Mouse (Mus musculus) forebrain, embryonic 16.5 days (tissue): ENCODE measurements at regions not wholly inside any gene's neighbourhood (a gene's known extent, or its start where the extent isn't known, plus 50 kb on each side); places are given as distances from the start of the nearest gene placed in this dataset.
A peak's percentile ranks its signal among the peaks of the same experiment; 100 is the strongest.

Source experiments
- ATAC-seq: fragments of 200-750 bp; cut with Nextera tagmentation; 2 replicates; pipeline ENCODE4 v1.8.0; 2017; ENCODE audit warnings: mild to moderate bottlenecking, moderate library complexity
- H3K27ac ChIP-seq: fragments of 300-500 bp; sonication (generic); 2 replicates; pipeline ENCODE4 v1.5.1; 2014; ENCODE audit warnings: low read length, control low read depth
- H3K27me3 ChIP-seq: fragments of 300-500 bp; sonication (generic); replicated peaks from 2 replicates; pipeline ENCODE4 v1.6.1; 2014; ENCODE audit warnings: low read length; ENCODE audit not compliant: control insufficient read depth, insufficient read depth
- H3K36me3 ChIP-seq: fragments of 300-500 bp; sonication (generic); 2 replicates; pipeline ENCODE4 v1.6.1; 2014; ENCODE audit not compliant: control insufficient read depth, insufficient read depth
- H3K4me1 ChIP-seq: fragments of 300-500 bp; sonication (generic); replicated peaks from 2 replicates; pipeline ENCODE4 v1.6.1; 2014; ENCODE audit warnings: low read length; ENCODE audit not compliant: control insufficient read depth, insufficient read depth
- H3K4me2 ChIP-seq: fragments of 300-500 bp; sonication (generic); 2 replicates; pipeline ENCODE4 v1.6.1; 2014; ENCODE audit warnings: mild to moderate bottlenecking, low read length, control low read depth
- H3K4me3 ChIP-seq: fragments of 300-500 bp; sonication (generic); replicated peaks from 2 replicates; pipeline ENCODE4 v1.5.1; 2014; ENCODE audit warnings: mild to moderate bottlenecking, low read length, control low read depth
- H3K9ac ChIP-seq: fragments of 300-500 bp; sonication (generic); replicated peaks from 2 replicates; pipeline ENCODE4 v1.6.1; 2014; ENCODE audit warnings: low read depth, low read length, control low read depth
- H3K9me3 ChIP-seq: fragments of 300-500 bp; sonication (generic); 2 replicates; pipeline ENCODE4 v1.6.1; 2016; ENCODE audit warnings: low read length; ENCODE audit not compliant: control insufficient read depth
- WGBS: fragments of 180-500 bp; shearing (Covaris S2); extraction: QIAGEN DNeasy Blood & Tissue Kit; methylation state at CpG from one replicate; pipeline ENCODE4 v1.1.7; 2014; 5-methylcytosine and 5-hydroxymethylcytosine counted together

DNA sequence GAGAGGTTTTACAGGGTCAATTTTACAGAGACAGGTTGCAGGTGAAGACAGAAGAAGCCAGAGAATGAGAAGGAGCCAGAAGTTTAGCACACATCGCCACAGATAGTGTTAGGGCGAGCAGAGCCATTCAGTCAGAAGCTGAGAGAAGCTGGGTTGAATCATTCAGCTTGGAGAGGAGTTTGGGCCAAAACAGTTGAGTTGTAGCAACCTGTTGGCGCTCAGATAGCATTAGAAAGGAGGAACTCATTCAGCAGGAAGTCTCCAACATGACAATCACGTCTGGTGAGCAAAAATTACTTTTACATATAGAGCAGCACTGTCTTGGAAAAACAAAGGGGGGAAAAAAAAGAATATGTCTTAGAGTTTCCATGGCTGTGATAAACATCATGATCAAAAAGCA, 53.2 kb downstream of the Fam43a start:
- H3K9ac ChIP-seq = no peak overlapping the region
- 79% methylated on average over 4 of the region's 4 CpGs for WGBS

DNA sequence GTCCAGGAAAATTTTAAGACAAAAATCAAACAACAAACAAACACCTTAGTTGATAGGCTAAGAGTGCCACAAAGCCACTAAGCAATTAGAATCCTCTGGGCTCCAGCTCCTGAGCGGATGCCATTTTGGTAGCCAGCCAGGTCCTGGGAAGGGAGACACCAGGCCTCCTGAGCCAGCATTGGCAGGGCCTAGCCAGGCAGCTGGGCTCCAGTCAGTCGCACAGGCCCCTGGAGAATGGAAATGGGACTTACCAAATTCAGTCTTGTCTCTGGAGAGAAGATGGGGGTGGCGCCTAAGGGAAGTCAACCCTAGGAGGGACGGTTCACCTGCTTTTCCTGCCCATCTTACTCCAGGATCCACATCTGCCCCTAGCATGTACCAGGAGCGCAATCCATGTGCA, 54.3 kb downstream of the Fam43a start:
- WGBS = 65% methylated on average over 5 of the region's 5 CpGs
- peak; percentile 90 for ATAC-seq
- Histone ChIP-seq H3K9ac (no peak overlapping the region), H3K9me3 (peaks cover 4% of the 10 kb centered on the region; the same call in 1 of the 2 replicates), H3K4me2 (no peak overlapping the region), H3K36me3 (no peaks in the 10 kb centered on the region; the same call in 1 of the 2 replicates), H3K27me3 (no peaks in the 10 kb centered on the region), H3K4me3 (no peak overlapping the region), H3K4me1 (peaks cover 10% of the 10 kb centered on the region), H3K27ac (no peak overlapping the region)

More for the DNA sequence above, 53.2 kb downstream of the Fam43a start:
- Histone ChIP-seq H3K4me2 (no peak overlapping the region), H3K4me1 (peaks cover 10% of the 10 kb centered on the region), H3K9me3 (peaks cover 4% of the 10 kb centered on the region; the same call in 1 of the 2 replicates), H3K36me3 (no peaks in the 10 kb centered on the region; the same call in 1 of the 2 replicates), H3K27me3 (no peaks in the 10 kb centered on the region), H3K4me3 (no peak overlapping the region), H3K27ac (no peak overlapping the region)
- no peak for ATAC-seq

DNA sequence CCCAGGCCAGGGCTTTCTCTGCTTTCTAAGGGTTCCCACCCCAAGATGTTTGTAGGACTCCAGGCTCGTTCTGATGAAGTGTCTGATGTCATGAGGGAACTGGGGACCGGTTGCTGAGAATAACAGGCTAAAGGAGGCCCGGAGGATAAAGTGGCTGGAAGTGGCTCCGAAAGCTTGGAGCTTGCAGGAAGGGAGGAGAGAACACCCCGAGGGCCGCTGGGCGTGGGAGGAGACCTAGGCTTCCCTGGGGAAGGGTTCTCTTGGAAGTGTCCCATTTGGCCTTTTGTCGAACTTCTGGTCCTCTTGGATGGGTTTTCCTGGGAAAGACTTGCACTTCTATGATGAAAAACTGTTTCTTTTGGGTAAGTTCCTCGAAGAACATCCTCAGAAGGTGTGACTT, 54.7 kb downstream of the Fam43a start:
- Histone ChIP-seq H3K9me3 (peaks cover 3% of the 10 kb centered on the region; the same call in 1 of the 2 replicates), H3K27me3 (no peaks in the 10 kb centered on the region)

DNA sequence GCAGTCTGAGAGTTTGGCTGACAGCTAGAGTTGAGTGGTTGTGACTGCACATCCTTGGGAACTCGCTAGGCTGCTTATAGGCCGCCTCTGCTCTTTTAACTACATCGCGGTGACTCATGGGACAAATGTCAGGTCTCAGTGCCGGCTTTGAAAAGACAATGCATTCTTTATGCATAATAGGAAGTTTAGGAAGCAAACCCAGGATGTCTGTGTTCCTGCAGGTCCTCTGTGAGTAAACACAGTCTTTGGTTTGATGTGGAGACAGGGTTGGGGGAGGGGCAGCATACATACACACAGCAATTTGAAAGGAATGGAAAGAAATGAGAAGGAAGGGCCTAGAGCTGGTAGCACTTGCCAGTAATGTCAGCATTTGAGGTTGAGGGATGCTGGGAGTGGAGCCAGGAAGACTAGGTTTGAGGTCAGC, 56.3 kb downstream of the Fam43a start:
- Histone ChIP-seq H3K4me1 (peaks cover 10% of the 10 kb centered on the region), H3K36me3 (no peaks in the 10 kb centered on the region), H3K4me3 (no peak overlapping the region), H3K9me3 (no peaks in the 10 kb centered on the region), H3K4me2 (no peak overlapping the region), H3K27ac (no peak overlapping the region), H3K9ac (no peak overlapping the region), H3K27me3 (no peaks in the 10 kb centered on the region)
- 33% methylated on average over 5 of the region's 5 CpGs for WGBS
- ATAC-seq = peak; percentile 18; the same call in 1 of the 2 replicates

More for the DNA sequence above, 54.7 kb downstream of the Fam43a start:
- H3K36me3 ChIP-seq = no peaks in the 10 kb centered on the region; the same call in 1 of the 2 replicates
- WGBS = 81% methylated on average over 9 of the region's 9 CpGs
- H3K4me1 ChIP-seq = peaks cover 10% of the 10 kb centered on the region
- no peak overlapping the region for H3K4me3 ChIP-seq
- no peak for ATAC-seq
- H3K27ac ChIP-seq = no peak overlapping the region
- no peak overlapping the region for H3K4me2 ChIP-seq
- H3K9ac ChIP-seq = no peak overlapping the region

DNA sequence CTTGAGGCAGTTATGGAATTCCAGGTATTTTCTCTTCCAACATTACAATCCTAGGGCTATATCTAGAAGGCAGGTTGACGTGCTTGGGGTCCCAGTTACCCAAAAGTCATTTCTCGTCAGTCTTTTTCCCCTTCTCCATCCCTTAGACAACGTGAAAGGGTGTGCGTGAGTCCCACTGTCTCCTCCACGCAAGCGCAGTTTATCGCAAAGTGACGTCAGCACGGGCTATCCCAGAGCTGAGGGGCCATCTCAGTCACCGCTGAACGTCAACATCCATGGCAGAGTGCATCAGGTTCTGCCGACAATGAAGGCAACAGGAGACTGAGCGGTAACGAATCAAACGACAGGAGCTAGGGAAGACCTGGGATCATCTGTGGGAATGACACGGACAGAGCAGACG, 57.4 kb downstream of the Fam43a start:
- Histone ChIP-seq H3K27ac (no peak overlapping the region), H3K9me3 (no peaks in the 10 kb centered on the region), H3K9ac (no peak overlapping the region), H3K27me3 (no peaks in the 10 kb centered on the region), H3K4me2 (no peak overlapping the region), H3K4me1 (peaks cover 10% of the 10 kb centered on the region), H3K4me3 (no peak overlapping the region), H3K36me3 (no peaks in the 10 kb centered on the region)
- ATAC-seq = no peak
- WGBS = 89% methylated on average over 17 of the region's 17 CpGs

DNA sequence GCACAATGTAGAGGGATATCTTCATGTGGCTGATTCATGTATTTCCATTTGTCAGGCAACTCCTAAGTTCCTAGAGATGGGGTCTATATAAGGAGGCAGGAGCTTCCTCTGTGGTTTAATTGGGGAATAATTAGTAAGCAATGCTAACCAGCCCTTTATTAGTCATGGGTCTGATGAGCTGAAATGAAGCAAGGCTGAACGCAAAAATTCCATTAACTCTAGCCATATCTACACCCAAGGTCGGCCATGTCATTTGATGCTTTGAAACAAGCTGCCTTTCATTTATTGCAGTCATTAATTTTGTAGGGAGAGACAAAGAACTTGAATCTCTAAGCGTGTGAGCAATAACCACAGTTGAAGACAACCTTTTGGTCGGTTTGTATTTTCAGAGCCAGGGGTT, 59.4 kb downstream of the Fam43a start:
- H3K27me3 ChIP-seq = no peaks in the 10 kb centered on the region
- no peak overlapping the region for H3K4me3 ChIP-seq
- H3K4me2 ChIP-seq = no peak overlapping the region
- 65% methylated on average over 4 of the region's 4 CpGs for WGBS
- no peak for ATAC-seq
- H3K9me3 ChIP-seq = no peaks in the 10 kb centered on the region
- no peak overlapping the region for H3K27ac ChIP-seq
- no peak overlapping the region for H3K9ac ChIP-seq
- H3K36me3 ChIP-seq = no peaks in the 10 kb centered on the region
- H3K4me1 ChIP-seq = peaks cover 10% of the 10 kb centered on the region

DNA sequence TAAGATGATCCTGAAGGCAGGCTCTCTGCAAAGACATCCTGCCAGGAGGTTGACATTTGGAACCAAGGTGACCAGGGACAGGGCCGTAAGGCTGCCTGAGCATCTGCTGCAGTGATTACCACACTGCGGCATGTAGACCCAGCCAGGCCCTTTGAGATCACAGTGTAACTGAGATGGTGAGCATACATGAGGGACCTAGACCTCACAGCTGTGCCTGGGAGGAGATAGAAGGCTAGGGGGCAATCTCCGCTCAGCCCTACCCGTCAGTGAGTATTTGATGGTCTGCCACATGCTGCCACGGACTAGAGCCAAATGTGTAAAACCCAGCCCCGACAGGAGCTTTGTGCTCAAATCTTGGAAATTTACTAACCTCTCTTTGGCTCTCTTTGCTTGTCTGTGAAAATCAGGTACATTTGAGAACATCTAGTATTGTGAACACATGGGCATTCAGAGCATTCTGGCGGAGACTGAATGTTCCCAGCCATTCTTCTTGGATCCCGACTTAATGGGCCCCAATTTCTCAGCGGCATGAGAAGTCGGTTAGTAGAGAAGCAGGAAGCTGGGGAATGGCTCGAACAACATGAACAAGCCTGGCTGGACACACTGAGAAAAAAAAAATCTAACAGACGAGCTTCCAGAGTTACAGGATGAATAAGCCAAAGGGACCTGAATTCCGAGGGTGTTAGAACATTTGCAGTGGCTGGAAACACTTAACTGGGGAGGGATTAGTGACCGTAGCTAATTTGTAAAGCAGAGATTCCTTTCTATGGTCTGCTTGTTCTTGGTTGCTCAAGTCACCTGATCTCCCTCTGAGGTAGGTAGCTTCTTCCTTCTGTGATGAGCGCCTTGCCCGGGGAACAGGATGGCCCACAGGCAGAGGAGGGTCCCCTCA, 61.8 kb downstream of the Fam43a start:
- 63% methylated on average over 16 of the region's 16 CpGs for WGBS
- Histone ChIP-seq H3K4me2 (no peak overlapping the region), H3K27me3 (no peaks in the 10 kb centered on the region), H3K27ac (no peak overlapping the region), H3K4me3 (no peak overlapping the region), H3K9ac (no peak overlapping the region), H3K9me3 (no peaks in the 10 kb centered on the region), H3K4me1 (no peaks in the 10 kb centered on the region), H3K36me3 (no peaks in the 10 kb centered on the region)
- no peak for ATAC-seq

DNA sequence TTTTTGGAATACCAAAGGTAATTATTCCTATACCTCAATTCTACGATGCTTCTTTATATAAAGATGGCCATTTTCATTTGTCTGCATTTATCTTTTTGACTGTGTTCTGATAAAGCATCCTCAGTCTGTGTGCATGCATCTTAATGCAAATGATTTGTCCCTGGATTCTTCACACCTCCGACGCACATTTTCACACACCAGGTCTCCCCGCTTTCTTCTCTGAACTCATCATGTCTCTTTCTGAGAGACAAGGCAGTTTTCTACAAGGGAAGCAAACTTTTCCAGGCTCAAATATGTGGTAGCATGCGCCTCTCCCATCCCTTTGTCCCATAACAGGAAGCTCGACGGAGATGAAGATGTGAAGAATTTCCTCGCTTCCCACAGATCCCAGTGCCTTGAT, 63.5 kb downstream of the Fam43a start:
- no peak overlapping the region for H3K4me3 ChIP-seq
- no peak overlapping the region for H3K9ac ChIP-seq
- no peaks in the 10 kb centered on the region for H3K36me3 ChIP-seq
- no peak for ATAC-seq
- no peaks in the 10 kb centered on the region for H3K27me3 ChIP-seq
- H3K9me3 ChIP-seq = no peaks in the 10 kb centered on the region
- H3K4me1 ChIP-seq = no peaks in the 10 kb centered on the region
- H3K4me2 ChIP-seq = no peak overlapping the region
- H3K27ac ChIP-seq = no peak overlapping the region
- whole genome bisulfite sequencing = 76% methylated on average over 8 of the region's 8 CpGs

DNA sequence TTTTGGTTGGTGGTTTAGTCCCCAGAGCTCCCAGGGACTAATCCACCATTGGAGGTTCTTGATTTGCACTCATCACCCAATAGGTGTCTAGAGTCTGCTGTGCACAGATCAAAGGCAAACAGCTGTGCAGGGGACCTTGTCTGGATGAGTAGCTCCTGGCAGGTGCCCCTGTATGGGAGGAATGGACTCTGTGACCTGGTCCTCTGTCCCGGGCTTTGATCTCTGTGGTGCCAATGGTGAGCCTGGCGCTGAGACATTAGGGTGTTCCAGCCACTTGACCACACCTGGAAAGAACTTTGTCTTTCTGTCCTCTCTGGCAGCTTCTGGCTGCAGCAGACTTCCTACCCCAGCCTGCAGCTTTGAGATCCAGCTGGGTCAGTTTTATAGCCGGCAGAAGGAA, 64.4 kb downstream of the Fam43a start:
- Histone ChIP-seq H3K9me3 (no peaks in the 10 kb centered on the region), H3K36me3 (no peaks in the 10 kb centered on the region), H3K4me3 (no peak overlapping the region), H3K4me1 (no peaks in the 10 kb centered on the region), H3K9ac (no peak overlapping the region), H3K27me3 (no peaks in the 10 kb centered on the region), H3K4me2 (no peak overlapping the region), H3K27ac (no peak overlapping the region)
- WGBS = 92% methylated on average over 3 of the region's 3 CpGs
- ATAC-seq = no peak
